Mouse (Mus musculus) megakaryocyte, embryonic 14.5 days (primary cell): Measurements from ENCODE around the gene Hivep3.

Experiments
- FLI1 ChIP-seq: IDR thresholded peaks from 2 replicates; pipeline ENCODE4 v1.6.1; 2012; ENCODE audit warnings: low read length, inconsistent platforms, mixed read lengths
- GATA1 ChIP-seq: IDR thresholded peaks from 3 replicates; pipeline ENCODE4 v1.6.1; 2012; ENCODE audit warnings: mixed read lengths, low read length, inconsistent platforms, borderline replicate concordance

- TF ChIP-seq GATA1 = no peak
- no peak for TF ChIP-seq FLI1
Observed at GRCm38 (mm10) chr4:119798891-119799290, 65.3 kb downstream of the Hivep3 start.
